In genomic region chr2:121140018-121140882, GRCm38 (mm10) we compare ENCODE assay signal across 8 mouse cellular contexts. TPM values are rescaled to one million over a fixed set of nuclear protein-coding genes. Genes with fewer than 3 reads are reported as not detected.
DNase-seq lines count a peak whose midpoint lies in the region; ATAC-seq lines count a peak whose summit lies in the region.

Gene Adal (plus strand): TSS chr2:121140428.
Gene Lcmt2 (minus strand): TSS chr2:121140653.

- peak; percentile 85 for ATAC-seq in CD4-positive, CD25-positive, alpha-beta regulatory T cell, adult 4 months
- peak; percentile 94 for ATAC-seq in forebrain, embryonic 11.5 days (replicated peaks; ENCODE audit: low FRiP score)
- ATAC-seq in heart, embryonic 16.5 days (replicated peaks; ENCODE audit: extremely low read depth, insufficient read depth, low FRiP score): peak; percentile 94
- peak; percentile 98 for ATAC-seq in liver, embryonic 15.5 days (ENCODE audit: insufficient read depth)
- peak; percentile 95 for ATAC-seq in neural tube, embryonic 12.5 days (ENCODE audit: low FRiP score, low read depth)

- H3K4me1 ChIP-seq in forebrain, embryonic 11.5 days (replicated peaks; ENCODE audit: control insufficient read depth, insufficient read depth, low read length): 0 out of 2 replicates have a peak, but pooled peaks cover 3% of the 10 kb centered on the region
- H3K4me1 ChIP-seq in heart, embryonic 16.5 days (ENCODE audit: control insufficient read depth, insufficient read depth, low read length): peaks cover 23% of the 10 kb centered on the region
- peaks cover 38% of the 10 kb centered on the region for H3K4me1 ChIP-seq in liver, embryonic 15.5 days (replicated peaks)
- peaks cover 22% of the 10 kb centered on the region for H3K4me1 ChIP-seq in neural tube, embryonic 12.5 days

- H3K4me2 ChIP-seq in forebrain, embryonic 11.5 days (ENCODE audit: low read depth, low read length, severe bottlenecking): peak within 1 kb of the TSS; percentile 64
- peak within 1 kb of the TSS; percentile 94 for H3K4me2 ChIP-seq in heart, embryonic 16.5 days (ENCODE audit: low read depth, low read length)
- H3K4me2 ChIP-seq in liver, embryonic 15.5 days: peak within 1 kb of the TSS; percentile 95
- peak within 1 kb of the TSS; percentile 93 for H3K4me2 ChIP-seq in neural tube, embryonic 12.5 days (replicated peaks)

- DNase-seq in c-Kit-positive CD71-negative TER-119-negative erythroid progenitor cells, embryonic 14.5 days (ENCODE audit: low read depth): peak; percentile 70
- DNase-seq in forebrain, embryonic 11.5 days (ENCODE audit: low spot score): peak; percentile 94
- peak; percentile 90 to 94 for DNase-seq in kidney, postnatal 36 days
- peak; percentile 89 for DNase-seq in telencephalon, adult 2 months (ENCODE audit: low read depth, low spot score)

- H3K27me3 ChIP-seq in forebrain, embryonic 11.5 days (ENCODE audit: control insufficient read depth, insufficient read depth, low read length): no peaks in the 10 kb centered on the region
- no peaks in the 10 kb centered on the region for H3K27me3 ChIP-seq in heart, embryonic 16.5 days (ENCODE audit: control insufficient read depth, insufficient read depth, low read length)
- H3K27me3 ChIP-seq in liver, embryonic 15.5 days: no peaks in the 10 kb centered on the region
- no peaks in the 10 kb centered on the region for H3K27me3 ChIP-seq in neural tube, embryonic 12.5 days (replicated peaks)

- H3K4me3 ChIP-seq in forebrain, embryonic 11.5 days (ENCODE audit: low read depth, low read length): peak within 1 kb of the TSS; percentile 62
- peak within 1 kb of the TSS; percentile 82 for H3K4me3 ChIP-seq in heart, embryonic 16.5 days (ENCODE audit: low read length)
- H3K4me3 ChIP-seq in liver, embryonic 15.5 days (replicated peaks): peak within 1 kb of the TSS; percentile 89
- peak within 1 kb of the TSS; percentile 72 for H3K4me3 ChIP-seq in neural tube, embryonic 12.5 days

- H3K36me3 ChIP-seq in forebrain, embryonic 11.5 days (ENCODE audit: control insufficient read depth, insufficient read depth, low read length): peaks cover 10% of the 10 kb centered on the region
- H3K36me3 ChIP-seq in heart, embryonic 16.5 days (ENCODE audit: control insufficient read depth, insufficient read depth): peaks cover 15% of the 10 kb centered on the region
- peaks cover 33% of the 10 kb centered on the region; the same call in 1 of the 2 replicates for H3K36me3 ChIP-seq in liver, embryonic 15.5 days (replicated peaks)
- peaks cover 25% of the 10 kb centered on the region for H3K36me3 ChIP-seq in neural tube, embryonic 12.5 days

- no peaks in the 10 kb centered on the region; the same call in 1 of the 2 replicates for H3K9me3 ChIP-seq in forebrain, embryonic 11.5 days (ENCODE audit: control insufficient read depth, low read length)
- H3K9me3 ChIP-seq in heart, embryonic 16.5 days (replicated peaks; ENCODE audit: control insufficient read depth, low read length): no peaks in the 10 kb centered on the region
- H3K9me3 ChIP-seq in liver, embryonic 15.5 days (replicated peaks): no peaks in the 10 kb centered on the region
- H3K9me3 ChIP-seq in neural tube, embryonic 12.5 days: no peaks in the 10 kb centered on the region

- H3K9ac ChIP-seq in forebrain, embryonic 11.5 days (ENCODE audit: low read length): peak within 1 kb of the TSS; percentile 81
- H3K9ac ChIP-seq in heart, embryonic 16.5 days (ENCODE audit: low read length): peak within 1 kb of the TSS; percentile 80
- peak within 1 kb of the TSS; percentile 82 for H3K9ac ChIP-seq in liver, embryonic 15.5 days
- peak within 1 kb of the TSS; percentile 90 for H3K9ac ChIP-seq in neural tube, embryonic 12.5 days

- WGBS in forebrain, embryonic 11.5 days: under 1% methylated on average over 85 of the region's 87 CpGs
- under 1% methylated on average over 87 of the region's 87 CpGs for WGBS in heart, embryonic 16.5 days
- WGBS in liver, embryonic 15.5 days (ENCODE audit: insufficient replicate concordance): under 1% methylated on average over 87 of the region's 87 CpGs
- WGBS in neural tube, embryonic 12.5 days: under 1% methylated on average over 87 of the region's 87 CpGs

- peak within 1 kb of the TSS; percentile 96 for H3K27ac ChIP-seq in forebrain, embryonic 11.5 days (ENCODE audit: low read depth, low read length)
- H3K27ac ChIP-seq in heart, embryonic 16.5 days (ENCODE audit: low read length): peak within 1 kb of the TSS; percentile 99
- peak within 1 kb of the TSS; percentile 94 for H3K27ac ChIP-seq in liver, embryonic 15.5 days (replicated peaks)
- peak within 1 kb of the TSS; percentile 95 for H3K27ac ChIP-seq in neural tube, embryonic 12.5 days

RNA-seq across cellular contexts. Expression of gene Adal, which starts in this region (rescaled TPM):
- 10 to 100 TPM; 15.3 to 25.7 TPM for polyA plus RNA-seq in CD4-positive, CD25-positive, alpha-beta regulatory T cell, adult 4 months (2017; shearing (Covaris generic))
- 28.7 and 33.2 TPM in 2 replicates for polyA plus RNA-seq in forebrain, embryonic 11.5 days (2014; fragmentation: Nextera tagmentation; extraction: Ambion mirVana)
- polyA plus RNA-seq in heart, embryonic 16.5 days (2015; fragmentation: Nextera tagmentation; extraction: Ambion mirVana): 14.9 and 19.7 TPM in 2 replicates
- polyA plus RNA-seq in liver, embryonic 15.5 days (2015; fragmentation: Nextera tagmentation; extraction: Ambion mirVana): 8.1 and 8.9 TPM in 2 replicates
- 31.8 and 32.8 TPM in 2 replicates for polyA plus RNA-seq in neural tube, embryonic 12.5 days (2016; fragmentation: Nextera tagmentation; extraction: Ambion mirVana)

RNA-seq across cellular contexts. Expression of gene Lcmt2, which starts in this region (rescaled TPM):
- polyA plus RNA-seq in CD4-positive, CD25-positive, alpha-beta regulatory T cell, adult 4 months (2017; shearing (Covaris generic)): 10 to 100 TPM in 1 of 2 experiments, 1 to 10 TPM in 1; 6.7 to 12.3 TPM
- polyA plus RNA-seq in forebrain, embryonic 11.5 days (2014; fragmentation: Nextera tagmentation; extraction: Ambion mirVana): 20.2 and 23.3 TPM in 2 replicates
- polyA plus RNA-seq in heart, embryonic 16.5 days (2015; fragmentation: Nextera tagmentation; extraction: Ambion mirVana): 19.0 and 20.1 TPM in 2 replicates
- polyA plus RNA-seq in liver, embryonic 15.5 days (2015; fragmentation: Nextera tagmentation; extraction: Ambion mirVana): 8.8 and 10.5 TPM in 2 replicates
- 21.1 and 22.0 TPM in 2 replicates for polyA plus RNA-seq in neural tube, embryonic 12.5 days (2016; fragmentation: Nextera tagmentation; extraction: Ambion mirVana)

Comparison
In these comparisons a context has a peak if more than half of its experiments do, and no peak if none do; other contexts are left out.
1. Peak in every context shown above with its lines: DNase-seq, ATAC-seq, H3K4me3 ChIP-seq and H3K27ac ChIP-seq.